Mouse (Mus musculus) Muller cell, postnatal 12 days (primary cell): ENCODE data around the gene Glis1.

ENCODE experiments used
- DNase-seq: peaks from one replicate; pipeline ENCODE4 v3.0.0-alpha.2; 2015; ENCODE audit errors: inconsistent ontology term

Gene Glis1

GRCm38 (mm10) chr4:107683006-107683756 is 248.8 kb downstream of the Glis1 start:
- DNase-seq, result no peak

GRCm38 (mm10) chr4:107684130-107684529 is 249.7 kb downstream of the Glis1 start, which contains the start of gene Dmrtb1:
TSS of gene Dmrtb1 (minus strand) at chr4:107684230.
- no peak for DNase-seq
